Mouse (Mus musculus) T-helper 17 cell (primary cell): ENCODE measurements at regions not wholly inside any gene's neighbourhood (a gene's known extent, or its start where the extent isn't known, plus 50 kb on each side); places are given as distances from the start of the nearest gene placed in this dataset.

Experiments used
- in situ Hi-C, 2 experiments: fragments of 300-600 bp; cut with MboI, MseI; formaldehyde crosslinking; loops; 1 replicate in 1 of 2; 2 replicates in 1 of 2; pipeline ENCODE4 v1.15.1; 2025; ENCODE audit warnings: high pct_unique_total_duplicates in 2 of 2

DNA sequence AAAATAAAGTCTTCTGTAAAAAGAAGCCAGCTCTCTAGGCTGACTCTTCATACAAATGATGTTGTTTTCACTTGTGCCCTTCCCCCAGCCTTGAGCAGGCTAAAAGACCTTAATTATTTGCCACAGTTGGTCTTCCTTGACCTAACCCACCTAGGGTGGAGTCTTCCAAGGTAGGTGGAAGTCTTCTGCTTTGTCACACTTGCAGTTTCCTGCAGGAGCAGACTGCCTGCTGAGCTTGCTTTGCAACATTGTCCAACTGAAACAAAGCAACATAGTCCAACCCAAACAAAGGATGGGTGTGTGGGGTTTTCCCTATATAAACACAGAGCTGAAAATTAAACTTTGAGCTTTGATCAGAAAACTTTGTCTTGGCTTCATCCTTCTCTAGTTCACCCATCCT, 53.0 kb upstream of the Ppfia2 start:
- in situ Hi-C loops = no loop called here
